Mouse (Mus musculus) activated CD4-positive, CD25-positive, alpha-beta regulatory T cell (primary cell): ENCODE results near the gene Slc22a18. TPM values are rescaled to one million over a fixed set of nuclear protein-coding genes. Genes with fewer than 3 reads are reported as not detected.

Experiments used
- polyA plus RNA-seq, 2 experiments: library from polyadenylated mRNA; unstranded; fragments of 100-300 nt; shearing (Covaris generic); gene quantifications; one replicate each; pipeline ENCODE4 v1.2.1; 2017

The Slc22a18 gene
- under 1 TPM; 0.48 to 0.49 TPM for polyA plus RNA-seq

GRCm38 (mm10) chr7:143473347-143474101, at the start of gene Slc22a18:
TSS of gene Slc22a18 (plus strand) at chr7:143473736.

GRCm38 (mm10) chr7:143460874-143461273, 12.7 kb upstream of the Slc22a18 start, which contains the start of gene Cdkn1c:
TSS of gene Cdkn1c (minus strand) at chr7:143461050.

DNA sequence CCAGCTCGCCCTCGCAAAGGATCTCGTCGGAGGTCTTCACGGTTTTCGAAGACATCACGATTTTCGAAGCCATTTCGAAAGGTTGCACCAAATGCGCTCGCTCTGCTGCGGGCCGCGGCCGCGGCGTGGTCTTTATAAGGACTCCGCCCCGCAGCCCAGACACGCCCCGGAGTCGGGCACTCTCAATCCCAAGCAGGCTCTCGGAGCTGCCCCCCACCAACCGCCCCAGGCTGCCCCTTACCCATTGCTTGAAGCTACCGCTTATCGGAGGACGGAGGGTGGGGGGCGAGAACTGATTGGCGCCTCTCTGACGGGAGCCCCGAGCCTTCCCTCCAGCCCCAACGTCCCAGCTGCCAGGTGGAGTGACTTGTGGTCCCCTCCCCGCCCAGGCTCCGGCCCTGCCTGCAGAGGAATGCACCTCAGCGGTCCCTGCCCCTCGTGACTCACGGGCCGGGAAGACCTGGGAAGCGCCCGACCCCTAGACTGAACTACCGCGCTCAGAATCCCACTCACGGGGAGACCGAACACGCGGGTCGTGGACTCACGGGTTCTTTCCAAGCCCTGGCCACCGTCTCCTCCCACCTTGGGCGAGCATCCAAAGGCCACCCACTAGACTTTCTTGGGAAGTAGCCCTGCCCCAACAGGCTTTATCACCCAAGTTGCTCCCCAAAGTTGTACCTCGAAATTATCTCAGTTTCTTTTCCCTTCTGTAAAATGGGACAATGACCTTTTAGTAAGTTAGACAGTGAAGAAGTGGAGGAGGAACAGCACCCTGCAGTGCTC, 29.1 kb downstream of the Slc22a18 start, which contains the start of gene Phlda2:
Gene Phlda2 (minus strand): TSS at position 733 of the 783 bp plus-strand sequence.

Other genes with a start within 250 kb of the Slc22a18 start
- 1 to 10 TPM; 4.1 to 5.0 TPM for gene Cdkn1c, start 12.7 kb upstream of the Slc22a18 start, polyA plus RNA-seq
- not detected for gene Phlda2, start 29.4 kb downstream of the Slc22a18 start, polyA plus RNA-seq
- gene Nap1l4, start 75.4 kb downstream of the Slc22a18 start, polyA plus RNA-seq = 100 to 1,000 TPM; 265 to 278 TPM
- 10 to 100 TPM; 37.1 to 39.0 TPM for gene Cars, start 126.4 kb downstream of the Slc22a18 start, polyA plus RNA-seq
- 10 to 100 TPM; 19.5 to 21.8 TPM for gene Tnfrsf26, start 155.0 kb downstream of the Slc22a18 start, polyA plus RNA-seq
- 10 to 100 TPM; 11.6 to 16.9 TPM for gene Tnfrsf22, start 175.9 kb downstream of the Slc22a18 start, polyA plus RNA-seq
- 1 to 10 TPM; 3.3 to 3.7 TPM for gene Tnfrsf23, start 212.1 kb downstream of the Slc22a18 start, polyA plus RNA-seq